Mouse (Mus musculus) liver, embryonic 14.5 days (tissue): ENCODE results near the gene Gm44502. TPM values are rescaled to one million over a fixed set of nuclear protein-coding genes. Genes with fewer than 3 reads are reported as not detected.
A peak's percentile ranks its signal among the peaks of the same experiment; 100 is the strongest.

Experiments used
- ATAC-seq: fragments of 200-750 bp; cut with Nextera tagmentation; 2 replicates; pipeline ENCODE4 v1.8.0; 2017; ENCODE audit warnings: moderate number of reproducible peaks, mild to moderate bottlenecking, moderate library complexity; ENCODE audit not compliant: insufficient read depth
- DNase-seq, 3 experiments: peaks; one replicate each; pipeline ENCODE4 v3.0.0-alpha.2; 2012 to 2013; ENCODE audit warnings: low read depth in 3 of 3, low spot score in 3 of 3
- H3K27ac ChIP-seq: fragments of 300-500 bp; sonication (generic); 2 replicates; pipeline ENCODE4 v1.5.1; 2014; ENCODE audit warnings: moderate library complexity, mild to moderate bottlenecking, control low read depth, inconsistent platforms
- H3K27me3 ChIP-seq: fragments of 300-500 bp; sonication (generic); 2 replicates; pipeline ENCODE4 v1.6.1; 2014; ENCODE audit warnings: mild to moderate bottlenecking, low read length, moderate library complexity; ENCODE audit not compliant: control insufficient read depth, insufficient read depth
- H3K36me3 ChIP-seq: fragments of 300-500 bp; sonication (generic); replicated peaks from 2 replicates; pipeline ENCODE4 v1.6.1; 2014; ENCODE audit warnings: low read depth; ENCODE audit not compliant: control insufficient read depth, insufficient read depth
- H3K4me1 ChIP-seq, 2 experiments: fragments of 200-500 bp in 1 of 2; fragments of 300-500 bp in 1 of 2; sonication (generic) in 1 of 2; replicated peaks; 2 replicates each; pipeline ENCODE4 v1.6.1; 2012 to 2014; ENCODE audit warnings: antibody characterized with exemption in 1 of 2, inconsistent platforms in 1 of 2, low read length in 1 of 2; ENCODE audit not compliant: control insufficient read depth in 2 of 2, insufficient read depth in 2 of 2
- H3K4me2 ChIP-seq: fragments of 300-500 bp; sonication (generic); 2 replicates; pipeline ENCODE4 v1.6.1; 2014; ENCODE audit warnings: low read depth, mild to moderate bottlenecking, control low read depth, moderate library complexity
- H3K4me3 ChIP-seq, 2 experiments: fragments of 200-500 bp in 1 of 2; fragments of 300-500 bp in 1 of 2; sonication (generic) in 1 of 2; 2 replicates each; pipeline ENCODE4 v1.5.1; 2012 to 2014; ENCODE audit warnings: low read depth in 2 of 2, low read length in 2 of 2, mild to moderate bottlenecking in 2 of 2, control low read depth in 1 of 2, inconsistent platforms in 1 of 2, moderate library complexity in 1 of 2; ENCODE audit not compliant: insufficient read depth in 1 of 2
- H3K9ac ChIP-seq: fragments of 300-500 bp; sonication (generic); replicated peaks from 2 replicates; pipeline ENCODE4 v1.6.1; 2014; ENCODE audit warnings: mild to moderate bottlenecking, control low read depth, moderate library complexity
- H3K9me3 ChIP-seq: fragments of 300-500 bp; sonication (generic); 2 replicates; pipeline ENCODE4 v1.6.1; 2016; ENCODE audit warnings: low read length, mixed read lengths; ENCODE audit not compliant: control insufficient read depth
- CTCF ChIP-seq: IDR thresholded peaks from 2 replicates; pipeline ENCODE4 v1.5.1; 2016; ENCODE audit warnings: antibody characterized with exemption, low read depth, control low read depth
- EP300 ChIP-seq: IDR thresholded peaks from 2 replicates; pipeline ENCODE4 v1.6.1; 2016; ENCODE audit warnings: antibody characterized with exemption, low read depth
- WGBS: fragments of 180-500 bp; shearing (Covaris S2); extraction: QIAGEN DNeasy Blood & Tissue Kit; methylation state at CpG from one replicate; pipeline ENCODE4 v1.1.7; 2014; ENCODE audit not compliant: insufficient replicate concordance; 5-methylcytosine and 5-hydroxymethylcytosine counted together
- polyA plus RNA-seq, 2 experiments: library from polyadenylated mRNA; depleted of rRNA in 1 of 2; stranded (reverse) in 1 of 2; unstranded in 1 of 2; fragments of >200 nt; fragmentation: Nextera tagmentation in 1 of 2; extraction: Ambion mirVana in 1 of 2; gene quantifications; 2 replicates each; pipeline versions ENCODE4 v1.2.1 to v1.2.3; 2012 to 2014

The Gm44502 gene
- polyA plus RNA-seq, 2 experiments = 0.14 to 0.19 TPM

DNA sequence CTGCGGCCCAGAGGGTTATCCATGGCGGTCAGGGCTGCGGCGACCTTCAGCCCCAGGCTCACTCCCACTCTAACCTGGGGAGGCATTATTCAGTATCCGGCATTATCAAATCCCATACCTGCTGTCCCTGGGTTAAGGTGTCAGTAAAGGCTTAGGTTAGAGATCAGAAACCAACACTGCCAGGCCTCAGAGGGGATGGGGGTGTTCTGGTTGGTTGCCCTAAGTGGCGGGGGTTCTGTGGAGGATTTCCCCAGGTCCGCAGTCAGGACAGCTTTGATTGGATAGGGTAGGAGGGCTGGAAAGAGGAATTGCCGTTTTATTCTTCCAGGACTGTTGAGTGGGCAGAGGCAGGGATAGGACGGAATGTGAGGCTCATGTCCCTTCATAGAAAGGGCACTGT, 55.2 kb downstream of the Gm44502 start:
- no peak overlapping the region for H3K27ac ChIP-seq
- no peaks in the 10 kb centered on the region for H3K9me3 ChIP-seq
- H3K4me3 ChIP-seq = peak overlapping the region; percentile 69 to 82
- peaks cover 0 to 4% of the 10 kb centered on the region in 2 experiments; a peak in 1 of 4 replicates for H3K4me1 ChIP-seq
- TF ChIP-seq EP300 (no peak), CTCF (no peak)
- peaks cover 28% of the 10 kb centered on the region for H3K27me3 ChIP-seq
- WGBS = 52% methylated on average over 9 of the region's 9 CpGs
- no peak for ATAC-seq
- H3K9ac ChIP-seq = peak overlapping the region; percentile 85
- H3K36me3 ChIP-seq = peaks cover 33% of the 10 kb centered on the region
- peak overlapping the region; percentile 75 for H3K4me2 ChIP-seq
- DNase-seq = no peak

DNA sequence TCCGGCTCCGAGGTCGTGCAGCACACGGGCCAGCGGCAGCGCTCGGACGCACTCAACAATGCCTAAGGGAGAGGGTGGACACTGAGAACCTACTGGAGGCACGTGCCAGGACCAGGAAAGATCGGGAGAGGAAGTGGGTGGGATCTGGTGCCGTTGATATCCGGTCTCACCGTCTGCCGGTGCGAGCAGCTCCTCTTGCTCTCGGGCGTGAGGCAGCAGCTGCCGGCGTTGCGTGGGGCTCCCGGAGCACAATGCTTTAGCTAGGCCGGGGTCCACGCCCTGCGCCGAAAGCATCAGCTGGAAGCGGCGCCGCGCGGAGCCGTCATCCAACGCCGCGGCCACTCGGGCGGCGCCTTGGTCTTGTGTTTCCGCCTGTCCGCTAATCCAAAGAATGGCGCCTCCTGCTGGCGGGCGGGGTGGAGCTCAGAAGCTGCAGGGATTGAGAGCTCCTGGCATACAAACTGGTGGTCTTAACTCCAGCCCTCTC, 55.7 kb downstream of the Gm44502 start, which contains the start of gene Sco2:
Sco2 (minus strand) TSS at position 85 of the 487 bp plus-strand sequence.
- peak within 1 kb of the TSS; percentile 69 to 82 for H3K4me3 ChIP-seq
- H3K4me2 ChIP-seq = peak within 1 kb of the TSS; percentile 75
- DNase-seq (peak; percentile 72 to 81 (median 74)), ATAC-seq (peak; percentile 73)
- no peaks in the 10 kb centered on the region for H3K9me3 ChIP-seq
- H3K36me3 ChIP-seq = peaks cover 38% of the 10 kb centered on the region
- H3K27me3 ChIP-seq = peaks cover 23% of the 10 kb centered on the region
- peaks cover 0 to 4% of the 10 kb centered on the region in 2 experiments; a peak in 1 of 4 replicates for H3K4me1 ChIP-seq
- peak within 1 kb of the TSS; percentile 35 for H3K27ac ChIP-seq
- 1% methylated on average over 42 of the region's 42 CpGs for WGBS
- TF ChIP-seq EP300 (no peak), CTCF (peak; percentile 92)
- H3K9ac ChIP-seq = peak within 1 kb of the TSS; percentile 85

DNA sequence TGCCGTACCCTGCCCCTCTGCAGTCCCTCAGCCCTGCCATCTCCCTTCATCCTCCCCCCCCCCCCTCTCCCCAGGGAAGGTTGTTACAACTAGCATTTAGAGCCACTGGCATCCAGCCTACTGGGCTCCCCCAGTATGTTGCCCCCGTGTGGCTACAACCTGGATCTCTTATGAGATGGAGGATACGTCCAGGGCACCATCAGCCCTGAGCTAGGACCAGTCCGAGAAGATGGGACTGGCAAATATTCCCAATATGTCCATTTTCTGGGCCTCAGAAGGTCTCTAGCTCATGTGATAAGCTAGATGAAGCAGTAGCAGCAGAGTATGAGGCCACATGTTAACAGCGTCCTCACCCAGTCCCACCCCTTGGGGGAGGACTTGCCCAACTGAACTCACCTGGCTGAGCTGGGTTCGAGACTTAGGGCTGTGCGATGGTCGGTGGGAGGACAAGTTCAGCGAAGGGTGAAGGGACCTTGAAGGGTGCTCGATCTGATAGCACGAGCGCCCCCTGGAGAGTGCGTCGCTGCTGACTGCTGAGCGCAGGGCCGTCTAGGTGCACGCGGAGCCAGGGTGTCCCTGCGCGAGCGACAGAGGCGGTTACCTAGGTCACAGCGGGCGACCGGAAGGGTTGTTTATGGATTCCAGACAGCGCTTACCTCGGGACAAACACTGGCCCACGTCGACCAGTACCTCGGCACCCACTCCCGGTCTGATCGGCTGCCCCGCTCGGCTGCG, 56.3 kb downstream of the Gm44502 start:
- peaks cover 0 to 4% of the 10 kb centered on the region in 2 experiments; a peak in 1 of 4 replicates for H3K4me1 ChIP-seq
- no peaks in the 10 kb centered on the region for H3K9me3 ChIP-seq
- WGBS = 1% methylated on average over 35 of the region's 35 CpGs
- H3K36me3 ChIP-seq = peaks cover 44% of the 10 kb centered on the region
- peak overlapping the region; percentile 75 for H3K4me2 ChIP-seq
- TF ChIP-seq EP300 (no peak), CTCF (peak; percentile 88)
- ATAC-seq (peak; percentile 84), DNase-seq (peak; percentile 69 to 79 (median 74))
- H3K27ac ChIP-seq = peak overlapping the region; percentile 35
- peaks cover 17% of the 10 kb centered on the region for H3K27me3 ChIP-seq
- H3K9ac ChIP-seq = peak overlapping the region; percentile 85
- H3K4me3 ChIP-seq = peak overlapping the region; percentile 69 to 82

DNA sequence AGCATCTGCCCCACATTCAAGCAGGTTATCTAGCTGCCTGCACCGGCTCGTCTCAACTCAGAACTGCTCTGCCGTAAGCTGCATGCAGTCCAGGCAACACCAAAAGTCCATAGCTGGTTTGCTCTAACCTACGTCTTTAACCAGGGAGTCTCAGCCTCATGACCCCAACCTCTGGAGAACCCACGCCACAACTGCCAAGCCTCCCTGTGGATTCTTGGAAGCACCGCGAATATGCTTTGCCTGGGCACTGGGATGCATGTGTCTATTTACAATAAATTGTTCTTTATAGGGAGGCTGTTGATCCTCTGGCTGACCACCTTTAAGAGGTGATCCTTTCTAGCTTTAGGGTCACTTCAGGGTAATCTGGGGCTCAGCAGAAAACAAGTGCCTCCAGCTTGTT, 57.0 kb downstream of the Gm44502 start:
- Histone ChIP-seq H3K4me2 (peak overlapping the region; percentile 75), H3K36me3 (peaks cover 51% of the 10 kb centered on the region), H3K27ac (no peak overlapping the region), H3K9me3 (no peaks in the 10 kb centered on the region), H3K4me3 (0 out of 4 replicates have a peak overlapping the region, but pooled peaks of 1 of the 2 experiments have one; percentile 69), H3K27me3 (peaks cover 10% of the 10 kb centered on the region), H3K4me1 (peaks cover 0 to 4% of the 10 kb centered on the region in 2 experiments; a peak in 1 of 4 replicates), H3K9ac (no peak overlapping the region)
- DNase-seq (no peak), ATAC-seq (no peak)
- 77% methylated on average over 7 of the region's 7 CpGs for WGBS
- TF ChIP-seq EP300 (no peak), CTCF (no peak)

DNA sequence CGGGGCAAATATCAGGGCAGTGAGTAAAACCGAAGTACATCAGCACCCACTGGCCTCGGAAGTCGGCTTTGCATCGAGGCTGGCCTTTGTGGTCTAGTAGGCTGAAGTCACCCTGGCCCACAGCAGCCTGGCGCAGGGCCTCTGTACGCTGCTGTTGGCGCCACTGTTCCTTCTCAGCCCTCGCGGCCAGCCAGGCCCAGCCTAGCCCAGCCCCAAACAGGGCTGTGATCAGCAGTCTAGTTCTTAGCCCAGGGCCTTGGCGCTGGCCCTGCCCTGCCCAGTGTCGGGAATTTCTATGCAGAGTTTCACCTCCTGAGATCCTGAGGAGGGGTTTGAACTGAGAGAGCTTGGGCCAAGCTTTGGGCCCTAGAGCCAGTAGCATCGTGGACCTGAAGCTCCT, 57.4 kb downstream of the Gm44502 start:
- no peak for TF ChIP-seq CTCF
- TF ChIP-seq EP300 = no peak
- Histone ChIP-seq H3K4me2 (no peak overlapping the region), H3K4me1 (0 out of 4 replicates have a peak, but pooled peaks cover 0 to 3% of the 10 kb centered on the region in 2 experiments), H3K4me3 (no peak overlapping the region), H3K9me3 (no peaks in the 10 kb centered on the region), H3K9ac (no peak overlapping the region), H3K27ac (no peak overlapping the region), H3K27me3 (peaks cover 6% of the 10 kb centered on the region; the same call in 1 of the 2 replicates), H3K36me3 (peaks cover 55% of the 10 kb centered on the region)
- 84% methylated on average over 13 of the region's 13 CpGs for WGBS
- ATAC-seq (no peak), DNase-seq (no peak)

Other genes starting within 250 kb of the Gm44502 start
- gene Plxnb2, start 248.9 kb downstream of the Gm44502 start, polyA plus RNA-seq (2012; rRNA removed) = 21.6 and 23.7 TPM in 2 replicates
- gene Plxnb2, start 248.9 kb downstream of the Gm44502 start, polyA plus RNA-seq (2014; fragmentation: Nextera tagmentation; extraction: Ambion mirVana) = 16.4 and 18.3 TPM in 2 replicates
- 4.5 TPM in 2 replicates for gene Dennd6b, start 233.2 kb downstream of the Gm44502 start, polyA plus RNA-seq (2012; rRNA removed)
- 1.6 and 2.4 TPM in 2 replicates for gene Dennd6b, start 233.2 kb downstream of the Gm44502 start, polyA plus RNA-seq (2014; fragmentation: Nextera tagmentation; extraction: Ambion mirVana)
- gene Ppp6r2, start 218.1 kb downstream of the Gm44502 start, polyA plus RNA-seq (2012; rRNA removed) = 11.6 and 15.3 TPM in 2 replicates
- gene Ppp6r2, start 218.1 kb downstream of the Gm44502 start, polyA plus RNA-seq (2014; fragmentation: Nextera tagmentation; extraction: Ambion mirVana) = 17.7 and 19.5 TPM in 2 replicates
- gene Sbf1, start 114.4 kb downstream of the Gm44502 start, polyA plus RNA-seq (2012; rRNA removed) = 20.8 and 29.3 TPM in 2 replicates
- gene Sbf1, start 114.4 kb downstream of the Gm44502 start, polyA plus RNA-seq (2014; fragmentation: Nextera tagmentation; extraction: Ambion mirVana) = 17.8 and 23.5 TPM in 2 replicates
- 2.5 and 2.7 TPM in 2 replicates for gene Adm2, start 107.0 kb downstream of the Gm44502 start, polyA plus RNA-seq (2012; rRNA removed)
- 1.2 and 1.6 TPM in 2 replicates for gene Adm2, start 107.0 kb downstream of the Gm44502 start, polyA plus RNA-seq (2014; fragmentation: Nextera tagmentation; extraction: Ambion mirVana)
- gene Miox, start 95.3 kb downstream of the Gm44502 start, polyA plus RNA-seq (2012; rRNA removed) = 9.7 and 11.2 TPM in 2 replicates
- gene Miox, start 95.3 kb downstream of the Gm44502 start, polyA plus RNA-seq (2014; fragmentation: Nextera tagmentation; extraction: Ambion mirVana) = 10.2 and 10.8 TPM in 2 replicates
- gene Lmf2, start 74.0 kb downstream of the Gm44502 start, polyA plus RNA-seq (2012; rRNA removed) = 12.3 and 15.1 TPM in 2 replicates
- 17.2 and 18.9 TPM in 2 replicates for gene Lmf2, start 74.0 kb downstream of the Gm44502 start, polyA plus RNA-seq (2014; fragmentation: Nextera tagmentation; extraction: Ambion mirVana)
- gene Ncaph2, start 74.0 kb downstream of the Gm44502 start, polyA plus RNA-seq (2012; rRNA removed) = 63.8 and 77.0 TPM in 2 replicates
- 104 and 106 TPM in 2 replicates for gene Ncaph2, start 74.0 kb downstream of the Gm44502 start, polyA plus RNA-seq (2014; fragmentation: Nextera tagmentation; extraction: Ambion mirVana)
- gene Sco2, start 55.9 kb downstream of the Gm44502 start, polyA plus RNA-seq (2012; rRNA removed) = 9.8 and 10.7 TPM in 2 replicates
- gene Sco2, start 55.9 kb downstream of the Gm44502 start, polyA plus RNA-seq (2014; fragmentation: Nextera tagmentation; extraction: Ambion mirVana) = 2.8 and 4.4 TPM in 2 replicates
- 0.70 and 0.88 TPM in 2 replicates for gene Tymp, start 52.7 kb downstream of the Gm44502 start, polyA plus RNA-seq (2012; rRNA removed)
- gene Tymp, start 52.7 kb downstream of the Gm44502 start, polyA plus RNA-seq (2014; fragmentation: Nextera tagmentation; extraction: Ambion mirVana) = 0.40 and 0.56 TPM in 2 replicates
- gene Odf3b, start 50.4 kb downstream of the Gm44502 start, polyA plus RNA-seq (2012; rRNA removed) = 0.76 and 0.89 TPM in 2 replicates
- gene Odf3b, start 50.4 kb downstream of the Gm44502 start, polyA plus RNA-seq (2014; fragmentation: Nextera tagmentation; extraction: Ambion mirVana) = 0.57 and 1.3 TPM in 2 replicates
- gene Klhdc7b, start 44.8 kb downstream of the Gm44502 start, polyA plus RNA-seq (2012; rRNA removed) = not detected in 2 replicates
- not detected in 2 replicates for gene Klhdc7b, start 44.8 kb downstream of the Gm44502 start, polyA plus RNA-seq (2014; fragmentation: Nextera tagmentation; extraction: Ambion mirVana)
- not detected in 2 replicates for gene Syce3, start 19.2 kb downstream of the Gm44502 start, polyA plus RNA-seq (2012; rRNA removed)
- not detected in 2 replicates for gene Syce3, start 19.2 kb downstream of the Gm44502 start, polyA plus RNA-seq (2014; fragmentation: Nextera tagmentation; extraction: Ambion mirVana)
- gene Cpt1b, start 3.8 kb downstream of the Gm44502 start, polyA plus RNA-seq (2012; rRNA removed) = 1.5 and 1.9 TPM in 2 replicates
- 2.1 and 2.2 TPM in 2 replicates for gene Cpt1b, start 3.8 kb downstream of the Gm44502 start, polyA plus RNA-seq (2014; fragmentation: Nextera tagmentation; extraction: Ambion mirVana)
- 0.57 and 0.89 TPM in 2 replicates for gene C730034F03Rik, start 107 bp downstream of the Gm44502 start, polyA plus RNA-seq (2012; rRNA removed)
- 0.56 and 0.69 TPM in 2 replicates for gene C730034F03Rik, start 107 bp downstream of the Gm44502 start, polyA plus RNA-seq (2014; fragmentation: Nextera tagmentation; extraction: Ambion mirVana)
- 13.7 and 19.3 TPM in 2 replicates for gene Chkb, start 212 bp upstream of the Gm44502 start, polyA plus RNA-seq (2012; rRNA removed)
- gene Chkb, start 212 bp upstream of the Gm44502 start, polyA plus RNA-seq (2014; fragmentation: Nextera tagmentation; extraction: Ambion mirVana) = 18.3 and 20.5 TPM in 2 replicates
- gene Mapk8ip2, start 24.2 kb upstream of the Gm44502 start, polyA plus RNA-seq (2012; rRNA removed) = 0.02 and 0.08 TPM in 2 replicates
- not detected in 2 replicates for gene Mapk8ip2, start 24.2 kb upstream of the Gm44502 start, polyA plus RNA-seq (2014; fragmentation: Nextera tagmentation; extraction: Ambion mirVana)
- 3.2 and 3.4 TPM in 2 replicates for gene Arsa, start 47.7 kb upstream of the Gm44502 start, polyA plus RNA-seq (2012; rRNA removed)
- gene Arsa, start 47.7 kb upstream of the Gm44502 start, polyA plus RNA-seq (2014; fragmentation: Nextera tagmentation; extraction: Ambion mirVana) = 2.7 and 3.1 TPM in 2 replicates
- 2.0 and 2.1 TPM in 2 replicates for gene Shank3, start 69.9 kb upstream of the Gm44502 start, polyA plus RNA-seq (2012; rRNA removed)
- gene Shank3, start 69.9 kb upstream of the Gm44502 start, polyA plus RNA-seq (2014; fragmentation: Nextera tagmentation; extraction: Ambion mirVana) = 0.39 and 0.63 TPM in 2 replicates
- gene Acr, start 138.6 kb upstream of the Gm44502 start, polyA plus RNA-seq (2012; rRNA removed) = 0.04 and 0.05 TPM in 2 replicates
- gene Acr, start 138.6 kb upstream of the Gm44502 start, polyA plus RNA-seq (2014; fragmentation: Nextera tagmentation; extraction: Ambion mirVana) = not detected in 2 replicates
- 5.7 and 6.2 TPM in 2 replicates for gene Rabl2, start 162.2 kb upstream of the Gm44502 start, polyA plus RNA-seq (2012; rRNA removed)
- 6.9 and 7.5 TPM in 2 replicates for gene Rabl2, start 162.2 kb upstream of the Gm44502 start, polyA plus RNA-seq (2014; fragmentation: Nextera tagmentation; extraction: Ambion mirVana)